ENCODE assay signal across 11 mouse cellular contexts in genomic region chr10:94380662-94381392, GRCm38 (mm10).
DNase-seq lines count a peak whose midpoint lies in the region; ATAC-seq and TF ChIP-seq lines count a peak whose summit lies in the region.
"Had no signal": no experiment of that assay in that cellular context is flagged by ENCODE, and none has a peak within 500 bp of the region (broad histone marks: within the 10 kb centered on the region; RNA-seq: fewer than 3 reads in every experiment).

No protein-coding gene starts in this region.

- H3K4me1 ChIP-seq in neural tube, embryonic 15.5 days: peaks cover 19% of the 10 kb centered on the region
- H3K4me1 ChIP-seq in kidney, postnatal 0 days (replicated peaks; ENCODE audit: insufficient read depth, low read length): peaks cover 8% of the 10 kb centered on the region; the same call in 1 of the 2 replicates

- no peak for ATAC-seq in neural tube, embryonic 15.5 days (ENCODE audit: low FRiP score)
- ATAC-seq in kidney, postnatal 0 days (replicated peaks; ENCODE audit: low FRiP score, low read depth): peak; percentile 85
- ATAC-seq in megakaryocyte, adult 5-6 weeks (ENCODE audit: poor library complexity, severe bottlenecking): peak; percentile 53
- ATAC-seq: forebrain, embryonic 14.5 days had no signal

- H3K9me3 ChIP-seq in neural tube, embryonic 15.5 days (replicated peaks): peaks cover 12% of the 10 kb centered on the region
- H3K9me3 ChIP-seq in kidney, postnatal 0 days (replicated peaks; ENCODE audit: low read length): no peaks in the 10 kb centered on the region

- no peak overlapping the region for H3K4me3 ChIP-seq in neural tube, embryonic 15.5 days (replicated peaks)
- H3K4me3 ChIP-seq in kidney, postnatal 0 days (replicated peaks; ENCODE audit: low read depth, low read length): no peak overlapping the region
- H3K4me3 ChIP-seq: liver, embryonic 13.5 days; neural tube, embryonic 13.5 days had no signal

- H3K9ac ChIP-seq in neural tube, embryonic 15.5 days (replicated peaks): no peak overlapping the region
- H3K9ac ChIP-seq in kidney, postnatal 0 days (ENCODE audit: low read depth, low read length): no peak overlapping the region
- H3K9ac ChIP-seq: liver, embryonic 13.5 days; neural tube, embryonic 13.5 days had no signal

- no peak overlapping the region; the same call in 1 of the 2 replicates for H3K27ac ChIP-seq in neural tube, embryonic 15.5 days (replicated peaks)
- peak overlapping the region; percentile 60 for H3K27ac ChIP-seq in kidney, postnatal 0 days
- H3K27ac ChIP-seq: liver, embryonic 13.5 days; neural tube, embryonic 13.5 days had no signal

- no peaks in the 10 kb centered on the region for H3K36me3 ChIP-seq in neural tube, embryonic 15.5 days
- H3K36me3 ChIP-seq in kidney, postnatal 0 days (ENCODE audit: insufficient read depth, low read length): no peaks in the 10 kb centered on the region
- H3K36me3 ChIP-seq: liver, embryonic 13.5 days; neural tube, embryonic 13.5 days had no signal

- no peak overlapping the region for H3K4me2 ChIP-seq in neural tube, embryonic 15.5 days
- no peak overlapping the region for H3K4me2 ChIP-seq in kidney, postnatal 0 days (ENCODE audit: low read length)
- H3K4me2 ChIP-seq: liver, embryonic 13.5 days; neural tube, embryonic 13.5 days had no signal

- H3K27me3 ChIP-seq in neural tube, embryonic 15.5 days (replicated peaks): no peaks in the 10 kb centered on the region
- H3K27me3 ChIP-seq in kidney, postnatal 0 days (ENCODE audit: insufficient read depth, low read length): no peaks in the 10 kb centered on the region
- H3K27me3 ChIP-seq: liver, embryonic 13.5 days; neural tube, embryonic 13.5 days had no signal

- no peak for TF ChIP-seq CTCF in kidney, postnatal 0 days (IDR thresholded peaks at IDR 0.05; ENCODE audit: low read depth)

- peak; percentile 14 for DNase-seq in adrenal gland, postnatal 14 days
- no peak for DNase-seq in adrenal gland, postnatal 25 days
- peak; percentile 17 for DNase-seq in neural tube, embryonic 10.5 days (ENCODE audit: extremely low spot score, low spot score)
- DNase-seq in kidney, postnatal 0 days (ENCODE audit: low spot score): peak; percentile 89
- no peak for DNase-seq in adrenal gland, adult 2 months
- DNase-seq in adipocyte (ENCODE audit: low spot score): no peak
- DNase-seq: liver, embryonic 13.5 days had no signal

- 70% methylated on average over 9 of the region's 9 CpGs for WGBS in neural tube, embryonic 15.5 days
- WGBS in kidney, postnatal 0 days: 32% methylated on average over 9 of the region's 9 CpGs

Comparison
In these comparisons a context has a peak if more than half of its experiments do, and no peak if none do; other contexts are left out.
1. DNase-seq: peak in adrenal gland, postnatal 14 days (single experiment), neural tube, embryonic 10.5 days (single experiment) and kidney, postnatal 0 days (single experiment); none in adrenal gland, postnatal 25 days (single experiment), adrenal gland, adult 2 months (single experiment) and adipocyte (single experiment).